Mouse (Mus musculus) small intestine, adult 2 months (tissue): ENCODE data around the gene Cd69. TPM values are rescaled to one million over a fixed set of nuclear protein-coding genes. Genes with fewer than 3 reads are reported as not detected.

Experiments used
- H3K27ac ChIP-seq: fragments of 200-500 bp; 2 replicates; pipeline ENCODE4 v1.5.1; 2012; ENCODE audit warnings: low read depth, low read length, control low read depth, inconsistent platforms; ENCODE audit not compliant: insufficient read depth
- H3K27me3 ChIP-seq: fragments of 200-500 bp; 2 replicates; pipeline ENCODE4 v1.6.1; 2012; ENCODE audit warnings: mild to moderate bottlenecking, moderate library complexity, low read length, inconsistent platforms; ENCODE audit not compliant: control insufficient read depth, insufficient read depth
- H3K36me3 ChIP-seq: fragments of 200-500 bp; 2 replicates; pipeline ENCODE4 v1.6.1; 2012; ENCODE audit warnings: mild to moderate bottlenecking, low read length, control low read depth, inconsistent platforms; ENCODE audit not compliant: control insufficient read depth, insufficient read depth
- H3K4me1 ChIP-seq: fragments of 200-500 bp; 2 replicates; pipeline ENCODE4 v1.6.1; 2012; ENCODE audit warnings: low read length, inconsistent platforms, mixed read lengths; ENCODE audit not compliant: control insufficient read depth, insufficient read depth, insufficient read length
- H3K4me3 ChIP-seq: fragments of 200-500 bp; 2 replicates; pipeline ENCODE4 v1.5.1; 2012; ENCODE audit warnings: low read depth, mild to moderate bottlenecking, control low read depth, inconsistent platforms, low read length, moderate library complexity
- CTCF ChIP-seq: fragments of 200-500 bp; IDR thresholded peaks from 2 replicates; pipeline ENCODE4 v1.5.1; 2012; ENCODE audit warnings: low read depth, mild to moderate bottlenecking, control low read depth, inconsistent platforms, low read length, moderate library complexity, mixed read lengths; ENCODE audit not compliant: insufficient replicate concordance, insufficient read length; ENCODE audit errors: extremely low read depth
- POLR2A ChIP-seq: fragments of 200-500 bp; IDR thresholded peaks from 2 replicates; pipeline ENCODE4 v1.6.1; 2012; ENCODE audit warnings: low read depth, mild to moderate bottlenecking, control low read depth, inconsistent platforms, low read length, moderate library complexity
- WGBS: fragments of 180-500 bp; shearing (Covaris S2); methylation state at CpG from one replicate; pipeline ENCODE4 v1.1.7; 2018; 5-methylcytosine and 5-hydroxymethylcytosine counted together
- polyA plus RNA-seq: library from polyadenylated mRNA; depleted of rRNA; stranded (reverse); fragments of >200 nt; gene quantifications from 2 replicates; pipeline ENCODE4 v1.2.3, GENCODE M21; 2012

Cd69 gene
- polyA plus RNA-seq, 1 experiment = 0.25 TPM

DNA sequence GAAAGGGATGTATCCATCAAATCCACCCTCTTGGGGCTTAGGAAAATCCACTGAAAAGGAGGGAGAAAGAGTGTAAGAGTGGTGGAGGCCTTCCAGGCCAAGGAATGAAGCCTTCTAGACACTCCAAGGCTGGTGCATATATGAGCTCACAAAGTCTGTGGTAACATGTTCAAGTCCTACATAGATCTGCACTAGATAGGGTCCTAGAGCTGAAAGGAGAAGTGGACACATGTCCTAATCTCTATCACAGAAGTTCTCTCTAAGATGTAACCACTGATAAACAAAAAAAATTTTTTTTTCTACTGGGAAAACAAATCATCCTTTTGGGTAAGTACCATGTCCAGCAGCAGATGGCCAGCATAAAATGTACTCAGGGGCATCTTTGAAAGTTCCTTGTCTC, 13.5 kb upstream of the Cd69 start:
- Histone ChIP-seq H3K36me3 (no peaks in the 10 kb centered on the region), H3K27me3 (no peaks in the 10 kb centered on the region), H3K4me1 (no peaks in the 10 kb centered on the region), H3K4me3 (no peak overlapping the region), H3K27ac (no peak overlapping the region)
- TF ChIP-seq CTCF = no peak
- TF ChIP-seq POLR2A = no peak

DNA sequence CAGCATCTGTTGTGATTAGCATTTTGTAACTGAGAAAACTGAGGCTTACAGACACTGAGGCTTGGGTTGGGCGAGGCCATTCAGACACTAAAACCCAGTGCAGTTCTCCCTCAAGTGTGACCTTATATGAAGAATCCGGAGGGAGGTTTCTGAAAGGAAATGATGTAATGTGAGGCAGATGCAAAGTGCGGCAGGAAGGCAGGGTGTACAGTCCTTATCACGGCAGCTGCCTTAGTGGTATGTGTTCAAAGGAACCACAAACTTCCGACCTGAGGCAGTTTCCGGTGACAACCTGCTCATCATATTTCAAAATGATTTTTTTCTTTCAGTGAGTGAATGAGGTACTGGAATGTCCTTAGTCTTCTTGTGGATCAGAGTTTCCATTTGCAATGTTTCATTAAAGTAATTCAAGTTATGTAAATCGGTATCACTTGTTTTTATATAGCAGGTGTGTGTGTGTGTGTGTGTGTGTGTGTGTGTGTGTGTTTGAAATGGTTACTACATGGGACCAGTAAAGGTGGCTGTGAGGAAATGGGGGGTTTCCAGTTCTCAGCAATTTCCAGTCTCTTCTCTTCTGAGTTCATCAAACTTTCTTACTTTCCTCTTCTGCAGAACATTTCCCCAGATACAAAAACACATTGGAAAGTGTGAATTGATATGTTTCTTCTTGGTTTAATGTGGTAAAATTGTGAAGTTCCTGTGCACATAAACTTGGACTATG, 9.3 kb upstream of the Cd69 start:
- no peak overlapping the region for H3K4me3 ChIP-seq
- H3K4me1 ChIP-seq = no peaks in the 10 kb centered on the region
- WGBS = 37% methylated on average over 7 of the region's 7 CpGs
- H3K36me3 ChIP-seq = no peaks in the 10 kb centered on the region
- H3K27ac ChIP-seq = no peak overlapping the region
- TF ChIP-seq CTCF = no peak
- TF ChIP-seq POLR2A = no peak
- no peaks in the 10 kb centered on the region for H3K27me3 ChIP-seq

DNA sequence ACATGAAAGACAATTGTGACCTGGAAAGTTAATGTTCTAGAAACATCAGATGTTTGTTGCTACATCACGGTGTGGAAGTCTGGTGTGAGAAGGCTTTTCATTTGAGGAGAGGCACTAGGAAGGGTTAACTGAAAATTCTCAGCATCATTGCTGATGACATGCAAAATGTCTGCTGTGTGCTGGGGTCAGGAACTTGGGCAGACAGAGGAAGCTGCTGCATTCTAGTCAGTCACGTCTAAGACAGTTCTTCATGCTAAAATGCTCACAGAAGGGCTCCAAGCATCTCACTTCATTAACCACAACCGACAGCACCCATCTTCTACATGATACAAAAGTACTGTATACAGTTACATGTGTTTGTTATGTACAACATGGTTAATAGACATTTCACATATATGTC, 8.0 kb upstream of the Cd69 start:
- no peaks in the 10 kb centered on the region for H3K36me3 ChIP-seq
- no peaks in the 10 kb centered on the region for H3K4me1 ChIP-seq
- WGBS = 75% methylated on average over 3 of the region's 3 CpGs
- H3K27me3 ChIP-seq = no peaks in the 10 kb centered on the region
- H3K27ac ChIP-seq = no peak overlapping the region
- no peak overlapping the region for H3K4me3 ChIP-seq
- TF ChIP-seq CTCF (no peak), POLR2A (no peak)

DNA sequence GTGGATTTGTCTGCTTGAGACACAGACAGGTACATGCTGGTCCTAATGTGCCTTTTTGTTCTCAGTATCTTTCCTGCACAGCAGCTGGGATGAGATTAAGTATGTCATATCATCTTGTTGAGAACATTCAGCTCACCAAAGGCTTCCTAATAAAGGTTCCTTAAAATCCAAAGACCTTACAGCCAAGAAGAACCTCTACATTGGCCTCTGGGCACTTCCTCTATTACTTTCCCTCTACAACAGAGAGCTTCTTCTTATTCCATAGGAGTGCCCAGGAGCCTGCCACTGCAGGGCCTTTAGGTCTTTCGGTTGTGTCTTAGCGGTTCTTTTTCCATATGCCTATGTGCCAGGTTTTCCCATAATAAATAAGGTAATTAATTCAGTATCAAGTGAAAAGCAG, 1.2 kb upstream of the Cd69 start:
- Histone ChIP-seq H3K4me3 (no peak overlapping the region), H3K36me3 (no peaks in the 10 kb centered on the region), H3K4me1 (no peaks in the 10 kb centered on the region), H3K27me3 (no peaks in the 10 kb centered on the region), H3K27ac (no peak overlapping the region)
- TF ChIP-seq CTCF = no peak
- no peak for TF ChIP-seq POLR2A
- WGBS = 89% methylated on average over 2 of the region's 2 CpGs

DNA sequence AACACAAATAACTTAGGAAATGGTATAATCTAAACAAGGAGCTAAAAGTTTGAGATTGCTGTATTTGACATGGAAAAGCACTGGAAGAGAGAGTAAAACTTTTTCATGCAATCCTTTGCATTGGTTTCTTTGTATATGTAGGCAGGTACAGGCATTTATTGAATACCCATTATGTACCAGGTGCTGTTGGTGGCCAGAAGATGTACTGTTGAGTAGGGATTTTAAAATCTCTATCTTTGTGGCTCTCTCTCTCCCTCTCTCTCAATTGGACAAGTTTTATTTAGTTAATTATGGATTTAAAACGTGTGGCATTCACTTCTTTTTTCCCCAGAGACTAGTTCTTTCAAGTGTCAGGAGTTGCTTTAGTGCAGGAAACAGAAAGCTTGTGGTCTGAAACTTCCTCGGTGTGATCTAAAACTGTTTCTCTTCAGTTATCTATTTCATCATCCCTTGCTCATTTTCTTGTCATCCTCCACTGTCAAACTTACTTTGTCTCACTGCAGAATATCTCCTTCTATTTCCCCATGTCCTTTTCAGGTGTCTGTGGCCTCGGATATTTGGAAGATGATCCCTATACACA, 478 bp upstream of the Cd69 start:
- H3K4me3 ChIP-seq = no peak overlapping the region
- TF ChIP-seq POLR2A (no peak), CTCF (no peak)
- 58% methylated on average over 3 of the region's 3 CpGs for WGBS
- H3K27ac ChIP-seq = no peak overlapping the region
- H3K27me3 ChIP-seq = no peaks in the 10 kb centered on the region
- no peaks in the 10 kb centered on the region for H3K36me3 ChIP-seq
- no peaks in the 10 kb centered on the region for H3K4me1 ChIP-seq

DNA sequence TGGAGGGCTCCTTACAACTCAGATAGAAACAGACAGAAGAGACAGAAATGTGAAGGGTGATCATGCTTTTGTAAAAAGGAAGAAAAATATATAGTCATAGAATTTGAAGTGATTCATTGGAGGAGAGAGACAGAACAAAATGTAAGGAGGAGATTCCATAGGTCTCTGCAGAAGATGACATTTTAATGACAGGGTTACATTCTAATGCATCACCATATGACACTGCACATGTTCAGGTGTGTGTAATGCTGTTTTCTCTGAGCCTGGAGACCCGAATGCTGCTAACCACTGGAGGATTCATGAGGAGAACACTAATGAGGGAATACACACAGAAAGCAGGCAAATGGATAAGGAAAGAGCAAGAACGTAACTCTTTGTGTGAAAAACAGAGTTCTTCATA, 760 bp downstream of the Cd69 start:
- WGBS = 80% methylated on average over 2 of the region's 2 CpGs
- Histone ChIP-seq H3K27ac (no peak overlapping the region), H3K4me3 (no peak overlapping the region), H3K27me3 (no peaks in the 10 kb centered on the region), H3K4me1 (no peaks in the 10 kb centered on the region), H3K36me3 (no peaks in the 10 kb centered on the region)
- no peak for TF ChIP-seq POLR2A
- TF ChIP-seq CTCF = no peak

DNA sequence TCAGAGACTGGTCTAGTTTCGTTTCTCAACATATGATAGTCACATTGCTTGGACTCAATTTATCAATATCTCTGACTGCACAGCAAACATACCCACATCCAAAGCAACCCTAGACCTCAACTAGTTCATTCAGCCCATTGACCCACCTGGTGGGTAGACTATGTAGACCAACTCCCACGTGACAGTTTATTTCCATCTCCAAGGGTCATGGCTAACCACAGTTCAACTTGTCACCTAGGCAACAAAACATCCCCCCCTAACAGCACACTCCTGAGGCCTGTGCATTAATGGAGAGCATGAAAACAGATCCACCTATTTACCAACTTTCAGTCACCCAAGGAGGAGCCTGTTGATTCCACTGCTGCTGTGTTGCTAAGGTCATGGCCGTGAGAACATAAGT, 1.6 kb downstream of the Cd69 start:
- H3K4me3 ChIP-seq = no peak overlapping the region
- no peaks in the 10 kb centered on the region for H3K27me3 ChIP-seq
- no peaks in the 10 kb centered on the region for H3K36me3 ChIP-seq
- no peak for TF ChIP-seq POLR2A
- TF ChIP-seq CTCF = no peak
- H3K4me1 ChIP-seq = no peaks in the 10 kb centered on the region
- H3K27ac ChIP-seq = no peak overlapping the region
- 59% methylated on average over 3 of the region's 3 CpGs for WGBS
